Mouse (Mus musculus) heart, adult 2 months (tissue): ENCODE results near the gene Tomm40. TPM values are rescaled to one million over a fixed set of nuclear protein-coding genes. Genes with fewer than 3 reads are reported as not detected.

Experiments
- DNase-seq, 2 experiments: peaks; one replicate each; pipeline ENCODE4 v3.0.0; 2021
- H3K27ac ChIP-seq: fragments of 200-600 bp; 2 replicates; pipeline ENCODE4 v1.8.1; 2022
- H3K27me3 ChIP-seq: fragments of 200-500 bp; 2 replicates; pipeline ENCODE4 v1.6.1; 2012; ENCODE audit warnings: mild to moderate bottlenecking, low read length, inconsistent platforms, mixed read lengths; ENCODE audit not compliant: control insufficient read depth, insufficient read depth
- H3K36me3 ChIP-seq: fragments of 200-500 bp; 2 replicates; pipeline ENCODE4 v1.6.1; 2012; ENCODE audit warnings: low read length, inconsistent platforms; ENCODE audit not compliant: control insufficient read depth, insufficient read depth
- H3K4me1 ChIP-seq: fragments of 200-500 bp; 2 replicates; pipeline ENCODE4 v1.6.1; 2011; ENCODE audit warnings: low read length; ENCODE audit not compliant: control insufficient read depth, insufficient read depth
- H3K4me3 ChIP-seq: fragments of 200-600 bp; 2 replicates; pipeline ENCODE4 v1.8.1; 2022
- H3K79me2 ChIP-seq: fragments of 200-500 bp; replicated peaks from 2 replicates; pipeline ENCODE4 v1.6.1; 2012; ENCODE audit warnings: mild to moderate bottlenecking, inconsistent platforms, low read length, moderate library complexity, mixed read lengths; ENCODE audit not compliant: control insufficient read depth, insufficient read depth
- H3K9ac ChIP-seq: fragments of 200-500 bp; 2 replicates; pipeline ENCODE4 v1.6.1; 2012; ENCODE audit warnings: low read depth, mild to moderate bottlenecking, control low read depth, inconsistent platforms, low read length, mixed read lengths
- CTCF ChIP-seq: fragments of 200-600 bp; IDR thresholded peaks from 2 replicates; pipeline ENCODE4 v1.8.1; 2022; ENCODE audit warnings: antibody characterized with exemption, mild to moderate bottlenecking, moderate library complexity
- EP300 ChIP-seq: fragments of 200-500 bp; IDR thresholded peaks from 2 replicates; pipeline ENCODE4 v1.6.1; 2011; ENCODE audit warnings: low read depth, low read length, control low read depth; ENCODE audit not compliant: insufficient read depth
- POLR2A ChIP-seq: fragments of 200-500 bp; IDR thresholded peaks from 2 replicates; pipeline ENCODE4 v1.6.1; 2011; ENCODE audit warnings: mild to moderate bottlenecking, low read depth, low read length, control low read depth; ENCODE audit not compliant: insufficient read depth
- WGBS: fragments of 180-500 bp; shearing (Covaris S2); methylation state at CpG from one replicate; pipeline ENCODE4 v1.1.7; 2018; 5-methylcytosine and 5-hydroxymethylcytosine counted together
- intact Hi-C: fragments of 180-260 bp; cut with DNase I; formaldehyde crosslinking; loops from one replicate; pipeline ENCODE4 v1.15.1; 2025
- polyA plus RNA-seq: library from polyadenylated mRNA; depleted of rRNA; stranded (reverse); fragments of >200 nt; gene quantifications from 2 replicates; pipeline ENCODE4 v1.2.3, GENCODE M21; 2012
- total RNA-seq, 2 experiments: library from RNA; stranded (reverse); gene quantifications; 2 replicates each; pipeline ENCODE4 v1.2.3; 2021

The Tomm40 gene
- total and polyA plus RNA-seq, 3 experiments, result 91.2 to 98.2 (median 92.7) TPM

DNA sequence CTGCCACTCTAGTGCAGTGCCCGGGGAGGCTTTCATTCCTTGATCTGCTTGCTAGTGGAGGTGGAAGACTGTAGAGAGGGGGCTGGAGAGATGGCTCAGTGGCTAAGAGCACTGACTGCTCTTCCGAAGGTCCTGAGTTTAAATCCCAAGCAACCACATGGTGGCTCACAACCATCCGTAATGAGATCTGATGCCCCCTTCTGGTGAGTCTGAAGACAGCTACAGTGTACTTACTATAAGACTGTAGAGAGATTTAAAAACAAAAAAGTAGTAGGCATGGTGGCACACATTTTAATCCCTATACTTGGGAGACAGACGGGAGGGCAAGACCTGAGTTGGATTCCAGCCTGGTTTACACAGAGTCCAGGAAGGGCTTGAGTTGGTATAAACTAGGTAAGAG, 2.8 kb downstream of the Tomm40 start:
- TF ChIP-seq POLR2A (no peak), EP300 (no peak), CTCF (peak; percentile 68)
- intact Hi-C loops, result no loop called here
- Histone ChIP-seq H3K79me2 (no peaks in the 10 kb centered on the region), H3K27me3 (no peaks in the 10 kb centered on the region), H3K4me1 (peaks cover 2% of the 10 kb centered on the region), H3K4me3 (no peak overlapping the region), H3K27ac (no peak overlapping the region), H3K9ac (no peak overlapping the region), H3K36me3 (no peaks in the 10 kb centered on the region)
- no peak for DNase-seq
- 57% methylated on average over 4 of the region's 4 CpGs for WGBS

DNA sequence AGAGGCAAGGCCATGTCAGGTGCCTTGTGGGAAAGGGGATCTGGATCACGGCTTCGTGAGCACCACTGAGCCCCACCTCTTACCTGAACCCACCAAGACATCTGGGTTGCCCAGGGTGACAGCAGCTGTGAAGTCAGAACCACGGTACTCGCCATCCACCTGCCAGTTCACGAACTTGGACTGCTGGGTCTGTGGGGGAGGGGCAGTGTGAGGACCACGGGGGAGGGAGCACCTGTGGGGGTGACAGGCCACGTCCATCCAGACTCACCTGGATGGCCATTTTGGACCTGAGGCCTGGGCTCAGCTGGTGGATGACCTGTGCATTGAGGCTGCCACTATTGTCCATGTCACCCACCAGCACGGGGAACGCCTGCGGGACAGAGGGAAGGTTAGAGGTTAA, 4.6 kb downstream of the Tomm40 start:
- no peak for DNase-seq
- no peak overlapping the region for H3K27ac ChIP-seq
- H3K27me3 ChIP-seq, result no peaks in the 10 kb centered on the region
- H3K4me3 ChIP-seq, result no peak overlapping the region
- no peaks in the 10 kb centered on the region for H3K36me3 ChIP-seq
- H3K79me2 ChIP-seq, result no peaks in the 10 kb centered on the region
- intact Hi-C loops, result no loop called here
- WGBS, result 90% methylated on average over 10 of the region's 10 CpGs
- no peak overlapping the region for H3K9ac ChIP-seq
- TF ChIP-seq POLR2A (no peak), CTCF (no peak), EP300 (no peak)
- peaks cover 2% of the 10 kb centered on the region for H3K4me1 ChIP-seq

DNA sequence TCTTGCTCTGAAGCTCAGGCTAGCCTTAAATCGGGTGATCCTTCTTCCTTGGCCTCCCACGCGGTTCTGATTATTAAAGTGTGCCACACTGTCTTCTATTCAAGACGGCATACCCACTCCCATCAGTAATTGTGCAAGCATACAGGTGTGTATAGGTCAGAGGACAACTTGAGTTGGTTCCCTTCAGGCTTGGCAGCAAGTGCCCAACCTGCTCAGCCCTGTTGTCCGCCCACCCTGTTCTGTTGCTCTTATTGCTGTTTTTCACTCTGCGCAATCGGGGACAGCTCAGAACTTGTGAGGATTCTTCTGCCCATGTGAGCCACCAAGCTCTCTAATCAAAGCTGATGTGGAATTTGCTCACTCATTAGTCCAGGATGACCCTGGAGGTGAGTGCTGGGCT, 10.0 kb downstream of the Tomm40 start:
- Histone ChIP-seq H3K36me3 (no peaks in the 10 kb centered on the region; the same call in 1 of the 2 replicates), H3K79me2 (no peaks in the 10 kb centered on the region), H3K9ac (no peak overlapping the region), H3K4me1 (peaks cover 9% of the 10 kb centered on the region), H3K27me3 (no peaks in the 10 kb centered on the region), H3K27ac (no peak overlapping the region), H3K4me3 (no peak overlapping the region)
- 93% methylated on average over 7 of the region's 7 CpGs for WGBS
- TF ChIP-seq POLR2A, result no peak
- TF ChIP-seq EP300, result no peak
- no peak for TF ChIP-seq CTCF
- no peak for DNase-seq
- intact Hi-C loops, result loop anchor here (10.0 kb wide), 1 partner anchor 110 kb away; no protein-coding TSS in a partner anchor

DNA sequence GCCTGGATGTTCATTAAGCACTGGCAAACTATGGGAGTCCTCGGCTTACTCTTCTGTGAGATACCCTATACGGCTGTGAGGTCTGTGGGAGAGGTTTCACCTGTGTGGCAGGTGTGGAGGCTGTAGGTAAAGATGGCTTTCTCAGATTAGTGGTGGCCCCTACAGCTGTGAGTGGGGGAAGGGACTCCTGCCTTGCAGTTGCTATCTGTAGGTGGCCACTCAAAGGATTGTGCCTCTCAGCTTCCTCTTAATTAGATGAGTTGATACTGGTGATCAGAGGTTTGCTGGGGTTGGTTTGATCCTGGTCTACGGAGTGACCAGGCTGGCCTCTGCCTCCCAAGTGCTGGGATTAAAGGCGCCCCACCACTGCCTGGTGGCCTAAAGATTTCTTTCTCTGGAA, 10.8 kb downstream of the Tomm40 start:
- no peak for TF ChIP-seq CTCF
- no peak for TF ChIP-seq EP300
- intact Hi-C loops, result loop anchor here (5.0 to 10.0 kb wide), 2 partner anchors 110 to 302 kb away; partner anchors contain the start of genes Ckm and Klc3
- WGBS, result 91% methylated on average over 4 of the region's 4 CpGs
- Histone ChIP-seq H3K27me3 (no peaks in the 10 kb centered on the region), H3K4me1 (peaks cover 13% of the 10 kb centered on the region), H3K9ac (no peak overlapping the region), H3K36me3 (no peaks in the 10 kb centered on the region; the same call in 1 of the 2 replicates), H3K27ac (no peak overlapping the region), H3K4me3 (no peak overlapping the region), H3K79me2 (no peaks in the 10 kb centered on the region)
- DNase-seq, result no peak

DNA sequence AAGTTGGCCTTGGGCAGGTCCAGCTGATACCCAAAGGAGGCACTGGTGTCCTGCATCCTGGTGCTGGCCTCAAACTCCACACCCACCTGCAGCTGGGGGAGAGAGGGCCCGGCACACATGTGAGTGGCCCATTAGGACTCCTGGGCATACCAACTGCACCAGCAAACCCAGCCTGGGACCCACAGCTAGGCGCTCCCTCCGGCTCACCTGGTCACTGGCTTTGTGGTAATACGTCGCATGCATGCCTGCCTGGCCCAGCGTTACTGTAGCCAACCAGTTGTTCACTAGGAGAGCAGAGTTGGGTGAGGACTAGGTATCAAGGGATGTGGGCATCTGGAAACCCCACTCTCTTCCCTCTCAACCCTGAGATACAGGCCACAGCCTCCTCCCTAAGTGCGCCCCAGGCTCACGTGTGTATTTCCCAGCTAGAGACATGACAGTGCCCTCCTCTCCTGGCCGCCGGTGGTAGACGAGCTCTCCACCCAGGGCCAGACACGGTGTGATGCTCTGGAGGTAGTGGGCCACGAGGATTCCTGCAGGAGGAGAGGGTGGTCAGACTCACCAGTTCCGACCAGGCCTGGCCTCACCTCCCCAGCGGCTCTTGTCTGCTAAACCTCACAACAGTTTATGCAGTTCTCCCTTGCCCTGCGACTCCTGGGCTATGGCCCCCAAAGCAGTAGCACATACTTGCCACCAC, 12.2 kb downstream of the Tomm40 start:
- intact Hi-C loops, result loop anchor here (5.0 to 10.0 kb wide), 2 partner anchors 108 to 301 kb away; partner anchors contain the start of genes Ckm and Klc3
- peaks cover 15% of the 10 kb centered on the region for H3K4me1 ChIP-seq
- no peaks in the 10 kb centered on the region for H3K79me2 ChIP-seq
- no peaks in the 10 kb centered on the region for H3K27me3 ChIP-seq
- H3K27ac ChIP-seq, result no peak overlapping the region
- H3K9ac ChIP-seq, result no peak overlapping the region
- TF ChIP-seq EP300, result no peak
- TF ChIP-seq POLR2A, result no peak
- TF ChIP-seq CTCF, result no peak
- H3K4me3 ChIP-seq, result no peak overlapping the region
- no peak for DNase-seq
- WGBS, result 94% methylated on average over 16 of the region's 16 CpGs
- no peaks in the 10 kb centered on the region; the same call in 1 of the 2 replicates for H3K36me3 ChIP-seq

DNA sequence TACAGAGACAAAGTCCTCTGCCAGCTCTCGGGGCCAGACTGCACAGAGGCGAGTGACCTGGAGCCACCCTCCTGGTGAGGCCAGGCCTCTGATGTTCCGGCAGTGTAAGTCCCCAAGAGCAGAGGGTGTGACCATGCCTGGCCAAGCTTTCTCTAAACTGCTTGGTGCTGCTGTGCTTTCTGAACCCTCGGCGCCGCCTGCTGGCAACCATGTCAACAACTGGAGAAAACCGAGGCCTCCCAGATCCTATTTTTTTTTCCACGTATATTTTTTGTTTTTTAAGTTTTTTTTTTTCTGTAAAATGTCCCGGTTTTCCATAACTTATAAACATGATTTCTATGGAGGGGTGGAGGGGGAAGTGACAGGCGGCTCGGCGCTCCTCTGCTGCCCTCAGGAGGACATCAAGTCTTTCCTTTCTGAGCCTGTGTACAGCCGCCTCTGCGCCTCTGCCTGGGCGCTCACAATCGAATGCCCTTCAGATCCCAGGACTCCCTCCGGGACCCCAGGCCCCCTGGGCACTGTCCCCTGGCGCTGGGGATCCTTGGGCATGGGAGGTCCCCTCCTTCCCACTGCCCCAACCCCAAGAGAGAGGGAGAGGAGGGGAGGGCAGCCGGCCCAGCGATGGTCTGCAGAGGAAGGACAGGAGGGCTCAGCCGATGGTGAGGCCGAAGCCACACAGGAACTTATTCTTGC, 14.0 kb downstream of the Tomm40 start:
- peaks cover 15% of the 10 kb centered on the region for H3K4me1 ChIP-seq
- intact Hi-C loops, result loop anchor here (1.0 to 10.0 kb wide), 3 partner anchors 32 to 299 kb away; partner anchors contain the start of genes Ckm and Klc3
- H3K79me2 ChIP-seq, result no peaks in the 10 kb centered on the region
- H3K36me3 ChIP-seq, result no peaks in the 10 kb centered on the region; the same call in 1 of the 2 replicates
- H3K27ac ChIP-seq, result peak overlapping the region; percentile 84
- peak; percentile 84 to 85 for DNase-seq
- H3K27me3 ChIP-seq, result no peaks in the 10 kb centered on the region
- TF ChIP-seq EP300 (peak; percentile 80), POLR2A (no peak; the same call in none of the 2 replicates), CTCF (peak; percentile 82)
- H3K4me3 ChIP-seq, result 0 out of 2 replicates have a peak overlapping the region, but pooled peaks have one; percentile 1
- peak overlapping the region; percentile 66 for H3K9ac ChIP-seq
- WGBS, result 23% methylated on average over 22 of the region's 22 CpGs
